Mouse (Mus musculus) intestine, postnatal 0 days (tissue): ENCODE results near the gene Cel. TPM values are rescaled to one million over a fixed set of nuclear protein-coding genes. Genes with fewer than 3 reads are reported as not detected.

ENCODE experiments used
- ATAC-seq: fragments of 200-750 bp; cut with Nextera tagmentation; 2 replicates; pipeline ENCODE4 v1.8.0; 2017; ENCODE audit warnings: mild to moderate bottlenecking, moderate TSS enrichment, moderate library complexity
- H3K27ac ChIP-seq: fragments of 300-500 bp; sonication (generic); 2 replicates; pipeline ENCODE4 v1.5.1; 2014; ENCODE audit warnings: mild to moderate bottlenecking, low read depth, low read length, moderate library complexity
- H3K27me3 ChIP-seq: fragments of 300-500 bp; sonication (generic); replicated peaks from 2 replicates; pipeline ENCODE4 v1.6.1; 2014; ENCODE audit warnings: low read length, mixed read lengths; ENCODE audit not compliant: control insufficient read depth, insufficient read depth
- H3K36me3 ChIP-seq: fragments of 300-500 bp; sonication (generic); 2 replicates; pipeline ENCODE4 v1.6.1; 2014; ENCODE audit warnings: mild to moderate bottlenecking, moderate library complexity; ENCODE audit not compliant: control insufficient read depth, insufficient read depth
- H3K4me1 ChIP-seq: fragments of 300-500 bp; sonication (generic); replicated peaks from 2 replicates; pipeline ENCODE4 v1.6.1; 2014; ENCODE audit warnings: antibody characterized with exemption, low read length, mixed read lengths; ENCODE audit not compliant: control insufficient read depth, insufficient read depth
- H3K4me2 ChIP-seq: fragments of 300-500 bp; sonication (generic); replicated peaks from 2 replicates; pipeline ENCODE4 v1.6.1; 2014; ENCODE audit warnings: low read depth, mild to moderate bottlenecking, moderate library complexity
- H3K4me3 ChIP-seq: fragments of 300-500 bp; sonication (generic); 2 replicates; pipeline ENCODE4 v1.5.1; 2014; ENCODE audit warnings: low read depth, low read length
- H3K9ac ChIP-seq: fragments of 300-500 bp; sonication (generic); 2 replicates; pipeline ENCODE4 v1.6.1; 2014; ENCODE audit warnings: mild to moderate bottlenecking, low read depth, low read length
- H3K9me3 ChIP-seq: fragments of 300-500 bp; sonication (generic); 2 replicates; pipeline ENCODE4 v1.6.1; 2016; ENCODE audit warnings: mixed run types; ENCODE audit not compliant: control insufficient read depth
- CTCF ChIP-seq: sonication (generic); IDR thresholded peaks from 2 replicates; pipeline ENCODE4 v1.5.1; 2016; ENCODE audit warnings: low read depth, mild to moderate bottlenecking, control low read depth, antibody characterized with exemption, moderate library complexity
- WGBS: fragments of 180-500 bp; shearing (Covaris S2); extraction: QIAGEN DNeasy Blood & Tissue Kit; methylation state at CpG from one replicate; pipeline ENCODE4 v1.1.7; 2014; 5-methylcytosine and 5-hydroxymethylcytosine counted together
- polyA plus RNA-seq: library from polyadenylated mRNA; unstranded; fragments of >200 nt; fragmentation: Nextera tagmentation; extraction: Ambion mirVana; gene quantifications from 2 replicates; pipeline ENCODE4 v1.2.1, GENCODE M21; 2015

Cel gene
- polyA plus RNA-seq, 1 experiment from 2014 or later = 5.5 TPM

- no peak overlapping the region for H3K4me2 ChIP-seq
- H3K27me3 ChIP-seq = no peaks in the 10 kb centered on the region
- H3K36me3 ChIP-seq = peaks cover 65% of the 10 kb centered on the region
- no peaks in the 10 kb centered on the region for H3K9me3 ChIP-seq
- 96% methylated on average over 5 of the region's 5 CpGs for WGBS
- no peak overlapping the region for H3K27ac ChIP-seq
- H3K4me1 ChIP-seq = no peaks in the 10 kb centered on the region
- no peak for TF ChIP-seq CTCF
- no peak overlapping the region for H3K9ac ChIP-seq
- no peak for ATAC-seq
- H3K4me3 ChIP-seq = no peak overlapping the region
These were observed 10.9 kb downstream of the Cel start for GRCm38 (mm10) chr2:28552301-28552700.

- no peak for TF ChIP-seq CTCF
- H3K9me3 ChIP-seq = no peaks in the 10 kb centered on the region
- peaks cover 88% of the 10 kb centered on the region for H3K36me3 ChIP-seq
- no peak overlapping the region for H3K9ac ChIP-seq
- no peak overlapping the region for H3K4me3 ChIP-seq
- H3K4me1 ChIP-seq = no peaks in the 10 kb centered on the region
- no peak overlapping the region for H3K27ac ChIP-seq
- WGBS = 90% methylated on average over 13 of the region's 13 CpGs
- H3K27me3 ChIP-seq = no peaks in the 10 kb centered on the region
- no peak for ATAC-seq
- no peak overlapping the region for H3K4me2 ChIP-seq
These were observed 14.0 kb downstream of the Cel start for GRCm38 (mm10) chr2:28549157-28549556.

GRCm38 (mm10) chr2:28547237-28548172 lies 15.7 kb downstream of the Cel start:
- Histone ChIP-seq H3K9ac (no peak overlapping the region), H3K36me3 (peaks cover 86% of the 10 kb centered on the region), H3K4me2 (no peak overlapping the region), H3K4me1 (no peaks in the 10 kb centered on the region), H3K4me3 (no peak overlapping the region), H3K9me3 (no peaks in the 10 kb centered on the region), H3K27ac (no peak overlapping the region), H3K27me3 (no peaks in the 10 kb centered on the region)
- 49% methylated on average over 11 of the region's 11 CpGs for WGBS
- peak; percentile 100 for TF ChIP-seq CTCF
- ATAC-seq = peak; percentile 55

- Histone ChIP-seq H3K4me1 (no peaks in the 10 kb centered on the region), H3K9me3 (no peaks in the 10 kb centered on the region), H3K27ac (no peak overlapping the region), H3K9ac (no peak overlapping the region), H3K4me2 (no peak overlapping the region), H3K4me3 (no peak overlapping the region), H3K27me3 (no peaks in the 10 kb centered on the region), H3K36me3 (peaks cover 86% of the 10 kb centered on the region)
- no peak for TF ChIP-seq CTCF
- WGBS = 73% methylated on average over 6 of the region's 6 CpGs
- no peak for ATAC-seq
These were observed 16.6 kb downstream of the Cel start for GRCm38 (mm10) chr2:28546560-28546959.

- Histone ChIP-seq H3K36me3 (peaks cover 84% of the 10 kb centered on the region), H3K27ac (no peak overlapping the region), H3K4me3 (no peak overlapping the region), H3K9me3 (no peaks in the 10 kb centered on the region), H3K4me1 (no peaks in the 10 kb centered on the region), H3K27me3 (no peaks in the 10 kb centered on the region), H3K4me2 (no peak overlapping the region), H3K9ac (no peak overlapping the region)
- no peak for TF ChIP-seq CTCF
- ATAC-seq = no peak
These were observed 17.2 kb downstream of the Cel start for GRCm38 (mm10) chr2:28545976-28546375.

- Histone ChIP-seq H3K9ac (no peak overlapping the region), H3K27ac (no peak overlapping the region), H3K4me1 (0 out of 2 replicates have a peak, but pooled peaks cover 13% of the 10 kb centered on the region), H3K4me2 (no peak overlapping the region), H3K27me3 (no peaks in the 10 kb centered on the region), H3K9me3 (no peaks in the 10 kb centered on the region), H3K4me3 (no peak overlapping the region), H3K36me3 (peaks cover 67% of the 10 kb centered on the region)
- no peak for TF ChIP-seq CTCF
- WGBS = 91% methylated on average over 8 of the region's 8 CpGs
- ATAC-seq = no peak
These were observed 19.3 kb downstream of the Cel start for GRCm38 (mm10) chr2:28543894-28544293.
